Mouse (Mus musculus): ENCODE results near the gene Top2a. TPM values are rescaled to one million over a fixed set of nuclear protein-coding genes. Genes with fewer than 3 reads are reported as not detected.

The Top2a gene
- polyA plus RNA-seq, 1 experiment from 2014 or later, result 225 TPM

- 86% methylated on average over 12 of the region's 12 CpGs for WGBS
- Histone ChIP-seq H3K36me3 (peaks cover 8% of the 10 kb centered on the region), H3K4me1 (replicated peaks) (peaks cover 20% of the 10 kb centered on the region), H3K9me3 (no peaks in the 10 kb centered on the region), H3K27ac (no peak overlapping the region), H3K4me3 (no peak overlapping the region), H3K27me3 (ENCODE audit: insufficient read depth, poor library complexity, severe bottlenecking) (no peaks in the 10 kb centered on the region)
- no peak for DNase-seq (ENCODE audit: low spot score)
Observed at GRCm38 (mm10) chr11:99026899-99027440, 3.0 kb upstream of the Top2a start.

- H3K4me1 ChIP-seq (replicated peaks), result peaks cover 30% of the 10 kb centered on the region
- H3K4me3 ChIP-seq, result no peak overlapping the region
- 90% methylated on average over 6 of the region's 6 CpGs for WGBS
- no peak for DNase-seq (ENCODE audit: low spot score)
- no peaks in the 10 kb centered on the region for H3K9me3 ChIP-seq
- no peaks in the 10 kb centered on the region for H3K27me3 ChIP-seq (ENCODE audit: insufficient read depth, poor library complexity, severe bottlenecking)
- peaks cover 19% of the 10 kb centered on the region for H3K36me3 ChIP-seq
- peak overlapping the region; percentile 23; the same call in 1 of the 2 replicates for H3K27ac ChIP-seq
Observed at GRCm38 (mm10) chr11:99025878-99026277, 1.9 kb upstream of the Top2a start.

- Histone ChIP-seq H3K27ac (peak overlapping the region; percentile 85), H3K4me3 (peak overlapping the region; percentile 87), H3K4me1 (replicated peaks) (peaks cover 30% of the 10 kb centered on the region), H3K36me3 (peaks cover 31% of the 10 kb centered on the region), H3K27me3 (ENCODE audit: insufficient read depth, poor library complexity, severe bottlenecking) (no peaks in the 10 kb centered on the region), H3K9me3 (no peaks in the 10 kb centered on the region)
- WGBS, result 56% methylated on average over 18 of the region's 18 CpGs
- no peak for DNase-seq (ENCODE audit: low spot score)
Observed at GRCm38 (mm10) chr11:99024468-99025134, 612 bp upstream of the Top2a start.

GRCm38 (mm10) chr11:99023094-99023493, 895 bp downstream of the Top2a start:
- no peak for DNase-seq (ENCODE audit: low spot score)
- Histone ChIP-seq H3K36me3 (peaks cover 46% of the 10 kb centered on the region), H3K27ac (peak overlapping the region; percentile 97), H3K4me1 (replicated peaks) (peaks cover 30% of the 10 kb centered on the region), H3K27me3 (ENCODE audit: insufficient read depth, poor library complexity, severe bottlenecking) (no peaks in the 10 kb centered on the region), H3K4me3 (peak overlapping the region; percentile 87), H3K9me3 (no peaks in the 10 kb centered on the region)
- 14% methylated on average over 4 of the region's 4 CpGs for WGBS

GRCm38 (mm10) chr11:99022384-99022933, 1.5 kb downstream of the Top2a start:
- H3K9me3 ChIP-seq, result no peaks in the 10 kb centered on the region

GRCm38 (mm10) chr11:99019844-99020243, 4.1 kb downstream of the Top2a start:
- H3K36me3 ChIP-seq, result peaks cover 78% of the 10 kb centered on the region
- H3K4me3 ChIP-seq, result no peak overlapping the region
- WGBS, result 95% methylated on average over 6 of the region's 6 CpGs

More at GRCm38 (mm10) chr11:99022384-99022933, 1.5 kb downstream of the Top2a start:
- Histone ChIP-seq H3K36me3 (peaks cover 52% of the 10 kb centered on the region), H3K4me3 (peak overlapping the region; percentile 87), H3K4me1 (replicated peaks) (peaks cover 30% of the 10 kb centered on the region), H3K27ac (peak overlapping the region; percentile 97; the same call in 1 of the 2 replicates), H3K27me3 (ENCODE audit: insufficient read depth, poor library complexity, severe bottlenecking) (no peaks in the 10 kb centered on the region)
- no peak for DNase-seq (ENCODE audit: low spot score)
- 84% methylated on average over 5 of the region's 5 CpGs for WGBS

GRCm38 (mm10) chr11:99013856-99014255, 10.1 kb downstream of the Top2a start:
- no peak overlapping the region for H3K4me3 ChIP-seq
- no peaks in the 10 kb centered on the region for H3K27me3 ChIP-seq (ENCODE audit: insufficient read depth, poor library complexity, severe bottlenecking)
- H3K27ac ChIP-seq, result no peak overlapping the region
- no peaks in the 10 kb centered on the region for H3K4me1 ChIP-seq (replicated peaks)
- DNase-seq (ENCODE audit: low spot score), result no peak
- WGBS, result 89% methylated on average over 1 of the region's 1 CpGs
- peaks cover 99% of the 10 kb centered on the region for H3K36me3 ChIP-seq
- no peaks in the 10 kb centered on the region for H3K9me3 ChIP-seq

More at GRCm38 (mm10) chr11:99019844-99020243, 4.1 kb downstream of the Top2a start:
- Histone ChIP-seq H3K27ac (no peak overlapping the region), H3K27me3 (ENCODE audit: insufficient read depth, poor library complexity, severe bottlenecking) (no peaks in the 10 kb centered on the region), H3K4me1 (replicated peaks) (peaks cover 28% of the 10 kb centered on the region), H3K9me3 (no peaks in the 10 kb centered on the region)
- DNase-seq (ENCODE audit: low spot score), result no peak

- WGBS, result 96% methylated on average over 5 of the region's 5 CpGs
- no peak for DNase-seq (ENCODE audit: low spot score)
- Histone ChIP-seq H3K4me1 (replicated peaks) (no peaks in the 10 kb centered on the region), H3K27ac (no peak overlapping the region), H3K4me3 (no peak overlapping the region), H3K27me3 (ENCODE audit: insufficient read depth, poor library complexity, severe bottlenecking) (no peaks in the 10 kb centered on the region), H3K36me3 (peaks cover 100% of the 10 kb centered on the region), H3K9me3 (no peaks in the 10 kb centered on the region)
Observed at GRCm38 (mm10) chr11:99010706-99011105, 13.3 kb downstream of the Top2a start.

GRCm38 (mm10) chr11:99010124-99010523, 13.9 kb downstream of the Top2a start:
- no peak for DNase-seq (ENCODE audit: low spot score)
- Histone ChIP-seq H3K9me3 (no peaks in the 10 kb centered on the region), H3K4me3 (no peak overlapping the region), H3K27me3 (ENCODE audit: insufficient read depth, poor library complexity, severe bottlenecking) (no peaks in the 10 kb centered on the region), H3K4me1 (replicated peaks) (no peaks in the 10 kb centered on the region), H3K27ac (no peak overlapping the region), H3K36me3 (peaks cover 100% of the 10 kb centered on the region)
- 94% methylated on average over 4 of the region's 4 CpGs for WGBS

GRCm38 (mm10) chr11:99006788-99007187, 17.2 kb downstream of the Top2a start:
- H3K4me3 ChIP-seq, result no peak overlapping the region
- no peaks in the 10 kb centered on the region for H3K27me3 ChIP-seq (ENCODE audit: insufficient read depth, poor library complexity, severe bottlenecking)
- no peaks in the 10 kb centered on the region for H3K9me3 ChIP-seq
- 96% methylated on average over 9 of the region's 9 CpGs for WGBS
- H3K36me3 ChIP-seq, result peaks cover 100% of the 10 kb centered on the region
- DNase-seq (ENCODE audit: low spot score), result no peak
- H3K27ac ChIP-seq, result no peak overlapping the region
- no peaks in the 10 kb centered on the region for H3K4me1 ChIP-seq (replicated peaks)

- H3K27me3 ChIP-seq (ENCODE audit: insufficient read depth, poor library complexity, severe bottlenecking), result no peaks in the 10 kb centered on the region
- no peaks in the 10 kb centered on the region for H3K4me1 ChIP-seq (replicated peaks)
- DNase-seq (ENCODE audit: low spot score), result no peak
- H3K36me3 ChIP-seq, result peaks cover 100% of the 10 kb centered on the region
- H3K27ac ChIP-seq, result no peak overlapping the region
- no peaks in the 10 kb centered on the region for H3K9me3 ChIP-seq
- no peak overlapping the region for H3K4me3 ChIP-seq
- WGBS, result 94% methylated on average over 11 of the region's 11 CpGs
Observed at GRCm38 (mm10) chr11:98999243-98999642, 24.7 kb downstream of the Top2a start.

- Histone ChIP-seq H3K27me3 (ENCODE audit: insufficient read depth, poor library complexity, severe bottlenecking) (no peaks in the 10 kb centered on the region), H3K27ac (no peak overlapping the region), H3K9me3 (no peaks in the 10 kb centered on the region), H3K36me3 (peaks cover 100% of the 10 kb centered on the region), H3K4me3 (no peak overlapping the region), H3K4me1 (replicated peaks) (no peaks in the 10 kb centered on the region)
- DNase-seq (ENCODE audit: low spot score), result no peak
Observed at GRCm38 (mm10) chr11:98998776-98999175, 25.2 kb downstream of the Top2a start.

GRCm38 (mm10) chr11:98997659-98998058, 26.3 kb downstream of the Top2a start:
- no peak overlapping the region for H3K4me3 ChIP-seq
- H3K27ac ChIP-seq, result no peak overlapping the region
- whole genome bisulfite sequencing, result 94% methylated on average over 4 of the region's 4 CpGs
- H3K27me3 ChIP-seq (ENCODE audit: insufficient read depth, poor library complexity, severe bottlenecking), result no peaks in the 10 kb centered on the region
- H3K9me3 ChIP-seq, result no peaks in the 10 kb centered on the region
- H3K36me3 ChIP-seq, result peaks cover 100% of the 10 kb centered on the region
- DNase-seq (ENCODE audit: low spot score), result no peak
- no peaks in the 10 kb centered on the region for H3K4me1 ChIP-seq (replicated peaks)
